ENCODE assay signal across 16 mouse cellular contexts in genomic region chr9:119932358-119932757, GRCm38 (mm10). TPM values are rescaled to one million over a fixed set of nuclear protein-coding genes. Genes with fewer than 3 reads are reported as not detected.
DNase-seq lines count a peak whose midpoint lies in the region; ATAC-seq and TF ChIP-seq lines count a peak whose summit lies in the region.
"Had no signal": no experiment of that assay in that cellular context is flagged by ENCODE, and none has a peak within 500 bp of the region (broad histone marks: within the 10 kb centered on the region; RNA-seq: fewer than 3 reads in every experiment).

No protein-coding gene starts in this region.

- TF ChIP-seq CTCF in kidney, adult 2 months (conservative IDR thresholded peaks at IDR 0.05; ENCODE audit: insufficient read depth, insufficient read length, low read depth, low read length): no peak
- no peak for TF ChIP-seq CTCF in E14TG2a.4 (conservative IDR thresholded peaks at IDR 0.05; ENCODE audit: low read length)
- no peak for TF ChIP-seq CTCF in liver, postnatal 0 days (IDR thresholded peaks at IDR 0.05; ENCODE audit: low read depth)

- TF ChIP-seq EP300 in liver, postnatal 0 days (IDR thresholded peaks at IDR 0.05; ENCODE audit: low read depth): peak; percentile 42; the same call in 1 of the 2 replicates

- H3K4me3 ChIP-seq in kidney, adult 2 months (ENCODE audit: insufficient read depth, low read depth, low read length): no peak overlapping the region
- H3K4me3 ChIP-seq in E14TG2a.4 (replicated peaks; ENCODE audit: low read length): peak overlapping the region; percentile 29; the same call in 1 of the 2 replicates
- no peak overlapping the region for H3K4me3 ChIP-seq in liver, postnatal 0 days (ENCODE audit: low read depth, low read length)
- H3K4me3 ChIP-seq: forebrain, embryonic 10.5 days; hindbrain, embryonic 10.5 days; limb, embryonic 15.5 days; megakaryocyte, embryonic 14.5 days; neural tube, embryonic 12.5 days had no signal

- TF ChIP-seq POLR2A in kidney, adult 2 months (IDR thresholded peaks at IDR 0.05; ENCODE audit: low read depth, low read length): no peak

- no peaks in the 10 kb centered on the region for H3K27me3 ChIP-seq in kidney, adult 2 months (replicated peaks; ENCODE audit: control insufficient read depth, insufficient read depth, low read length)
- H3K27me3 ChIP-seq in E14TG2a.4 (ENCODE audit: insufficient read depth, low read length): no peaks in the 10 kb centered on the region
- H3K27me3 ChIP-seq in liver, postnatal 0 days (ENCODE audit: insufficient read depth, low read length): no peaks in the 10 kb centered on the region
- H3K27me3 ChIP-seq: limb, embryonic 15.5 days; megakaryocyte, embryonic 14.5 days; neural tube, embryonic 12.5 days had no signal

- H3K4me1 ChIP-seq in kidney, adult 2 months (ENCODE audit: control insufficient read depth, insufficient read depth, low read length): 0 out of 2 replicates have a peak, but pooled peaks cover 2% of the 10 kb centered on the region
- H3K4me1 ChIP-seq in E14TG2a.4 (replicated peaks; ENCODE audit: low read depth, low read length): peaks cover 51% of the 10 kb centered on the region
- peaks cover 7% of the 10 kb centered on the region; the same call in 1 of the 2 replicates for H3K4me1 ChIP-seq in liver, postnatal 0 days (ENCODE audit: insufficient read depth)

- H3K9ac ChIP-seq in liver, postnatal 0 days (replicated peaks): no peak overlapping the region
- H3K9ac ChIP-seq: limb, embryonic 15.5 days; neural tube, embryonic 12.5 days had no signal

- H3K9me3 ChIP-seq in E14TG2a.4 (ENCODE audit: low read length): no peaks in the 10 kb centered on the region
- no peaks in the 10 kb centered on the region for H3K9me3 ChIP-seq in liver, postnatal 0 days (ENCODE audit: low read length)
- H3K9me3 ChIP-seq: forebrain, embryonic 10.5 days; hindbrain, embryonic 10.5 days; limb, embryonic 15.5 days; megakaryocyte, embryonic 14.5 days; neural tube, embryonic 12.5 days had no signal

- 60% methylated on average over 12 of the region's 12 CpGs for WGBS in kidney, adult 2 months
- 74% methylated on average over 12 of the region's 12 CpGs for WGBS in liver, postnatal 0 days (ENCODE audit: insufficient replicate concordance)

- H3K27ac ChIP-seq in kidney, adult 2 months (ENCODE audit: insufficient read depth, low read depth, low read length): no peak overlapping the region; the same call in 1 of the 2 replicates
- peak overlapping the region; percentile 78 for H3K27ac ChIP-seq in liver, postnatal 0 days (ENCODE audit: low read depth)
- H3K27ac ChIP-seq: forebrain, embryonic 10.5 days; hindbrain, embryonic 10.5 days; limb, embryonic 15.5 days; neural tube, embryonic 12.5 days had no signal

- peak; percentile 87 for DNase-seq in kidney, adult 2 months
- DNase-seq in kidney, postnatal 4 days: no peak
- DNase-seq in R1 (ENCODE audit: low read depth, low spot score): peak; percentile 31
- peak; percentile 75 for DNase-seq in liver, postnatal 0 days
- no peak for DNase-seq in layer of hippocampus, adult 11-12 months (ENCODE audit: low spot score)
- DNase-seq in frontal cortex, postnatal 25 days (ENCODE audit: low spot score in 2 of 2): no peak
- DNase-seq: cerebellum, adult 2 months; lung, postnatal 10 days had no signal

- H3K36me3 ChIP-seq in kidney, adult 2 months (ENCODE audit: control insufficient read depth, insufficient read depth, low read length): no peaks in the 10 kb centered on the region; the same call in 1 of the 2 replicates
- H3K36me3 ChIP-seq in E14TG2a.4 (ENCODE audit: insufficient read depth, low read length): peaks cover 65% of the 10 kb centered on the region
- H3K36me3 ChIP-seq in liver, postnatal 0 days (replicated peaks; ENCODE audit: insufficient read depth, low read length): peaks cover 38% of the 10 kb centered on the region

- ATAC-seq in liver, postnatal 0 days: peak; percentile 85
- ATAC-seq: activated CD4-positive, CD25-positive, alpha-beta regulatory T cell, adult 4 months; midbrain, embryonic 16.5 days had no signal

- H3K4me2 ChIP-seq in liver, postnatal 0 days (ENCODE audit: low read depth, low read length): no peak overlapping the region
- H3K4me2 ChIP-seq: limb, embryonic 15.5 days; neural tube, embryonic 12.5 days had no signal

RNA-seq across cellular contexts. Expression of gene Gorasp1, which starts 5.0 kb away (rescaled TPM):
- 17.8 and 20.7 TPM in 2 replicates for polyA plus RNA-seq in kidney, adult 2 months (2012; rRNA removed)
- 6.8 and 8.8 TPM in 2 replicates for polyA plus RNA-seq in liver, postnatal 0 days (2015; fragmentation: Nextera tagmentation; extraction: Ambion mirVana)

RNA-seq across cellular contexts. Expression of gene Ttc21a, which starts 5.0 kb away (rescaled TPM):
- 0.06 and 0.07 TPM in 2 replicates for polyA plus RNA-seq in kidney, adult 2 months (2012; rRNA removed)
- polyA plus RNA-seq in liver, postnatal 0 days (2015; fragmentation: Nextera tagmentation; extraction: Ambion mirVana): 0.09 and 0.22 TPM in 2 replicates
- polyA plus RNA-seq: activated CD4-positive, CD25-positive, alpha-beta regulatory T cell, adult 4 months had no signal

RNA-seq across cellular contexts. Expression of gene Wdr48, which starts 37.7 kb away (rescaled TPM):
- 27.3 and 32.2 TPM in 2 replicates for polyA plus RNA-seq in kidney, adult 2 months (2012; rRNA removed)
- polyA plus RNA-seq in liver, postnatal 0 days (2015; fragmentation: Nextera tagmentation; extraction: Ambion mirVana): 9.8 and 13.9 TPM in 2 replicates

RNA-seq across cellular contexts. Expression of gene Csrnp1, which starts 52.1 kb away (rescaled TPM):
- 14.8 and 24.2 TPM in 2 replicates for polyA plus RNA-seq in kidney, adult 2 months (2012; rRNA removed)
- 2.9 and 3.4 TPM in 2 replicates for polyA plus RNA-seq in liver, postnatal 0 days (2015; fragmentation: Nextera tagmentation; extraction: Ambion mirVana)

Comparison
In these comparisons a context has a peak if more than half of its experiments do, and no peak if none do; other contexts are left out.
1. DNase-seq: peak in kidney, adult 2 months (single experiment), R1 (single experiment) and liver, postnatal 0 days (single experiment); none in kidney, postnatal 4 days (0 of 2), layer of hippocampus, adult 11-12 months (single experiment) and frontal cortex, postnatal 25 days (0 of 2).